Mouse (Mus musculus): ENCODE results near the gene Cdk11b. TPM values are rescaled to one million over a fixed set of nuclear protein-coding genes. Genes with fewer than 3 reads are reported as not detected.
A peak's percentile ranks its signal among the peaks of the same experiment; 100 is the strongest.
"Not testable (repeated sequence)": the region's sequence is repeated elsewhere in the genome, so short reads cannot be mapped to it uniquely, and the experiment has no call there.

Gene Cdk11b
- total RNA-seq, 2 experiments from 2014 or later, result 46.8 to 56.0 TPM

DNA sequence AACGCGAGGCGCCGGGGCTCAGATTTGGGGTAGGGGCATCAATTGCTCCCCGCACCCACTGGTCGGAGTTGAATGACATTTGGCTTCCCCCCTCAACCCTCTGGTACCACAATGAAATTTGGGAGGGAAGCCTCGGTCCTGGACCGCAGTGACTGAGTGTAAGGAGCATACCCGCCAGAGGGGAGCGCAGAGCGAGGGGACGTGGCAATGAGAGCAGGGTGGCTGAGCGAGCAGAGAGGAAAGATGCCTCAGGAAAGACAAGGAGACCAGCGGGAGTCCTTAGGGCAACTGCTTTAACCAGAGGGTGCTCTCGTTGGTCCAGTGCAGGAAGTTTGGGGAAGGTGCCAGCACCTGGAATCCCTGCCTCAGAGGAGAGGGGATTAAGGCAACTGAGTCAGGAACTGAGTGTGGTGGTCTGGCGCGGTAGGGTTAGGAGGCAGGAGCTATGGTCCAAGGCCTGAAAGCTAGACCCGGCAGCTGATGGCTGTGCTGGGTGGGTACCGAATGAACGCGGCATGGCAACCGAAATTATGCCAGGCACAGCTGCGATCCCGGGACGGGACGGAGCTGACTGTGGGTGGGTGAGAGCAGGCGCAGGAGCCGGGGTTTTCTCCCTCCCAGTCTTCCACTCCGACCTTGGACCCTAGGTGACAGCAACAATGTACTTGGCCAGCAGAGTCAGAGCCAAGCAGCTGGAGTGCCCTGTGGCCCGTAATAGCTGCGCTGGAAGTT is 29.0 kb downstream of the Cdk11b start:
- Histone ChIP-seq H3K27ac (no peak overlapping the region), H3K4me3 (peak overlapping the region; percentile 38)
- TF ChIP-seq CTCF (IDR thresholded peaks at IDR 0.05), result no peak
- DNase-seq (ENCODE audit: extremely low spot score in 1 of 2, low spot score in 2 of 2), result no peak
- intact Hi-C loops (cut with DNase I), result loop anchor here (5.0 kb wide), 1 partner anchor 99 kb away; no protein-coding TSS in a partner anchor

DNA sequence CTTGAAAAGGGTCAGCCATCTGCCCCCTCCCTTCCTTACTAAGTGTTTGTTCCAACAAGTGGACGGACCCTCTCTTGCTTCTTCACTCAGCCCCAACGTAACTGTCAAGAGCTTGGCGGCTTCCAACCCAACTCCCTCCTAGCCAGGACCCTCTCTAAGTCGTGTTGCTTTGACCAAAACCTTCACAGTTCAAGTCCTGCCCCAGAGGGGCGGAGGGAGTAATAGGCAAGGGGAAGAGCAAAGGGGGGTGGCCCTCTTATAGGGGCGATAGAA is 29.5 kb downstream of the Cdk11b start:
- DNase-seq (ENCODE audit: extremely low spot score in 1 of 2, low spot score in 2 of 2), result no peak
- no peak overlapping the region for H3K4me3 ChIP-seq
- intact Hi-C loops (cut with DNase I), result loop anchor here (5.0 kb wide), 1 partner anchor 98 kb away; no protein-coding TSS in a partner anchor
- no peak for TF ChIP-seq CTCF (IDR thresholded peaks at IDR 0.05)
- no peak overlapping the region for H3K27ac ChIP-seq

DNA sequence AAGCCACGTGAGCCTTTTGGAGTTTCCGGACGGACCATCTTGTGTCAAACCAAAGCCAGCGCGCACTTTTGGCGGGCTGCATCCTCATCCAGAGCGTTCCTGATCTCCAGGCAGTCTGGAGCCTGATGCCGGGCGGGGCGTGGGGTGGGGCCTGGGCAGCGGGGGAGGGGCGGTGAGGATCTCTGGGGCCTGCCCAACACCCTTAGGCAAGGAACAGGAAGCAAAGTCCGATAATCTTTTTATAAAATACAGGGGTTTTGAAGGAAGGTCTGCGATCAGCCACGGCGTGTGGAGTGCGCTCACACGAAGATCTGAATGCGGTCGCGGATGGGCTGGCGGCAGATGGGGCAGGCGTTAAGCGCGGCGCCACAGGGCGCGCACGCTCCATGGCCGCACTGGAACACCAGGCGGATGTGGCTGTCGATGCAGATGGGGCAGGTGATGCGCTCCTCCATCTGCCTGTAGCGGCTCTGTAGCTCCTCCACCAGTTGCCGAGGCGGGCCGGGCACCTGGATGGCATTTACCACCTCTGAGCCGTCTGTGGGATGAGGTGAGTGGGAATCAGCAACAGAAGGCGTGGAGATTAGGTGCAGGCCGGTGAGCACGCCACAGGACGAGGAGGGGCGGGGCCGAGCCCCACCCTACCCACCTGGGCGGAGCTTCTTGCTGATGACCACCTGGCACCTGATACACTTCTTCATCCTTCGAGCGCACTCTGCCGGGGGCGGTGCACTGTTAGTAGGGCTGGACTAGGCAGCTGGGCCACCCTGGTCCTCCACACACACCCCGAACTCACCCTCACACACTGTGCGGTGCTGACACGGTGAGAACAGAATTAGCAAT is 30.0 kb downstream of the Cdk11b start:
- TF ChIP-seq CTCF (IDR thresholded peaks at IDR 0.05), result no peak
- H3K4me3 ChIP-seq, result no peak overlapping the region
- intact Hi-C loops (cut with DNase I), result loop anchor here (5.0 kb wide), 1 partner anchor 98 kb away; no protein-coding TSS in a partner anchor
- DNase-seq (ENCODE audit: extremely low spot score in 1 of 2, low spot score in 2 of 2), result no peak
- H3K27ac ChIP-seq, result no peak overlapping the region

DNA sequence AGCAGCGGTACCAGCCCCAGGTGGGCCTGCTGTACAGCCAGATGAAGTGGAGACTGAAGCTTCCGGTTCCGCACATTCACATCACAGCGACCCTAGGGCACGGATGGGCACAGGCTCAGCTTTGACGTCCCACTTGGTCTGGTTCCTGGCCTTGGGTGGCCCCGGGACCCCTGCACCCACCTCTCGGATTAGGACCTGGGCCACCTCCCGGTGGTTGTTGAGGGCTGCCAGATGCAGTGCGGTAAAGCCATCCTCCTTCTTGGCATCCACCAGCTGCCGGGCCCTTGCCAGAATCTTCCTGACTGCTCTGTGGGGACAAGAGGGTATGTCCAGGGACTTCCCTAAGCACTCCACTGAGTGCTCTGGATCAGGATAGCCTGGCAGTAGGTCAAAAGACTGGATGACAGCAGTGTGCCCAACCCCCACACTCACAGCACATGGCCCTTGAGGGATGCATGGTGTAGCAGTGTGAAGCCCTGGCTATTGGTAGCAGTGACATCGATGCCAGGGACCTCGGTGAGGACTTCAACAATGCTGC is 31.6 kb downstream of the Cdk11b start:
- TF ChIP-seq CTCF (IDR thresholded peaks at IDR 0.05), result no peak
- intact Hi-C loops (cut with DNase I), result no loop called here

DNA sequence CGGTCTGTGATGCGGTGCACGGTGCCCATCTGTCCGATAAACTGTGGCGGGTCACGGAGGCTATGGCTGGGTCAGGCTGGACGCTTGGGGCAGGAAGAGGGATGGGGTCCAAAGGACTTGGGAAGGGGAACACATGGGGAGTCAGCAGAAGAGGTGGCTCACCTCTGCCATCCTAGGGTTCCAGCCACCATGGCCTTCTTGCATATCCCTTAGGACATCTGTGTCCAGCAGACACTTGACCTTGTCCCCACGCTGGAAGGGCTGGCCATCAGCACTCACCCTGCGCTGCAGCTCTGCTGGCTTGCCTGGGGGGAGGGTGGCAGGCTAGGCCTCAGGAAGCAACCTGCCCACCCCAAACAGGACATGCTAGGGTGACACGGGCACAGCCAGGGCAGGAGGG is 34.3 kb downstream of the Cdk11b start:
- no peak for TF ChIP-seq CTCF (IDR thresholded peaks at IDR 0.05)
- no peak overlapping the region for H3K4me3 ChIP-seq
- no peak overlapping the region for H3K27ac ChIP-seq
- intact Hi-C loops (cut with DNase I), result no loop called here
- no peak for DNase-seq (ENCODE audit: extremely low spot score in 1 of 2, low spot score in 2 of 2)

More for the DNA sequence above, 31.6 kb downstream of the Cdk11b start:
- no peak for DNase-seq (ENCODE audit: extremely low spot score in 1 of 2, low spot score in 2 of 2)
- no peak overlapping the region for H3K4me3 ChIP-seq
- H3K27ac ChIP-seq, result no peak overlapping the region

DNA sequence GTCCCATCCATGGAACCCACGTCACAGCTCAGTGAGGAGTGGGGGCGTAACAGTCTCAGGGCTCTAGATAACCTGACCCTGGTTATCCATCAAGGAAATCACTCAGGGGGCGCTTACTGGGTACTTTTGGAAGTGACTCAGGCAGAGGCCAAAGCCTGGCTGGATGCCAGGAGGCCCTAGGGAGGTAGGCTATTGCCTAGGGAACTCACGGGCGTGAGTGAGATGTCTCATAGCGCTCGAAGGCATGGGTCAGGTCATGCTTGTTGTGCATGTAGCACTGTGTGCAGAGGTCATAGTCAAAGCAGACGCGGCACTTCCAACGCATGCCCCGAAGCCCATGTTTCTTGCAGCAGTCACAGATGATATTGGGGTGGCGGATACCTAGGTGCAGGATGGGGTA is 36.0 kb downstream of the Cdk11b start:
- no peak overlapping the region for H3K4me3 ChIP-seq
- intact Hi-C loops (cut with DNase I), result loop anchor here (5.0 kb wide), 1 partner anchor 33 kb away; no protein-coding TSS in a partner anchor

DNA sequence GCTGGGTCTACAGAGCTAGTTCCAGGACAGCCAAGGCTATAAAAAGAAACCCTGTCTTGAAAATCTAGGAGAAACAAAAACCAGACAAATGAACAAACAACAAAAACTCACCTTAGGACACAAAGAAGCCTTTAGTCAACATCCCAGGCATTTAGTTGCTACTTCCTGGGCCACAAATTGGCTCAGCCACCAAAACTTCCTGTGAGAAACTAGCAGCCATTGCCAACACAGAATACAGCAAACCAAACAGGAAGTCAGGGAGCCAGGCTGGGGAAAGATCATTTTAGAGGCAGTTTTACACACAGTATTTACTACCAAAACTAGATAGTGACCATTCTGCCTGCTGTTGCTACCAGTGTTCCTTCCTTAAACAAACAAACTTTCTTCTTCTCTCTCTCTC is 42.2 kb downstream of the Cdk11b start:
- H3K27ac ChIP-seq, result no peak overlapping the region
- DNase-seq (ENCODE audit: extremely low spot score in 1 of 2, low spot score in 2 of 2), result no peak
- TF ChIP-seq CTCF (IDR thresholded peaks at IDR 0.05), result no peak
- no peak overlapping the region for H3K4me3 ChIP-seq
- intact Hi-C loops (cut with DNase I), result loop anchor here (5.0 kb wide), 1 partner anchor 35 kb away; the partner anchor contains the start of gene Ssu72

More for the DNA sequence above, 36.0 kb downstream of the Cdk11b start:
- DNase-seq (ENCODE audit: extremely low spot score in 1 of 2, low spot score in 2 of 2), result no peak
- no peak overlapping the region for H3K27ac ChIP-seq
- TF ChIP-seq CTCF (IDR thresholded peaks at IDR 0.05), result no peak

DNA sequence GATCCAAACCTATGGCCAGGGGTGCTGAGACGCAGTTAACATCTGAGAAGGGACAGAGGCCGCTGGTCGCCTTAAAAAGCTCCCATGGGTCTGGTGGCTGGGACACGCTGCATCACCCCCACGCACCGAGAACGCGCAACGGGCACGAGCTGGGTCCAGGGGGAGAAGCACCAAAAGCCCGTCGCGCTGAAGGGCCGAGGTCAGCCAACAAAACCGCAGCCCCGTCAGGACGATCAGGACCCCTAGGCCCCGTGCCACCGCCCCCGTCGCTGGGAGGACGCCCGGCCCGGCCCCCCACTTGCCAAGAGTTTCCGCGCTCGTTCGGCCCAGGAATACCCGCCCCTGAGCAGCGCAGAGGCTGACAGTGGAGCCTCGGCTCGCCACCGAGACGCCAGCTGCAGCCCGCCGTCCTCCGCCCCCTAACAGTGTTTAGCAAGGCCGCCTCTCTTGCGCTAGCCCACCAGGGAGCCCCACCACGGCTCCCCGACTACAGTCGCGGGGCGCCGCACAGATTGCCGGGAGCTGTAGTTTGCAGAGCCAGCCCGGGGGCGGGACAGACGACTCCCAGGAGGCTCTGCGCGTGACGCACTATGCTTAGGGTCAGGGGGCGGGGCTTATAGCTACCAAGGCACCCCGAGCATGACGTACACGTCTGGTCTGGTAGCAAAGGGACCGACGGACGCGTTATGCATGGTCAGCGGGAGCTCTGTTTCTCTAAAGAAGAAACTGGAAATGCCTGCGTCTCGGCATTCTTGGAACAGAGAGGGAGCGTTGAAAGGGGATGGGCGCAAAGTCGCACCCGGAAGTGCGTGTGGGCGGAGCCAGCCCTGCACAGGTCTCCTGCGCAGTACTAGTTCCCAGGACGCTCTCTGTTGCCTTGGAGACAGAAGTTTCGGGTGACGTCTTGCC is 44.3 kb downstream of the Cdk11b start, which contains the start of gene Mib2:
Gene Mib2 (minus strand): TSS at position 510 of the 909 bp plus-strand sequence.
- Histone ChIP-seq H3K4me3 (peak within 1 kb of the TSS; percentile 98), H3K27ac (peak within 1 kb of the TSS; percentile 98)
- intact Hi-C loops (cut with DNase I), result loop anchor here (5.0 kb wide), 1 partner anchor 33 kb away; the partner anchor contains the start of gene Ssu72
- DNase-seq (ENCODE audit: extremely low spot score in 1 of 2, low spot score in 2 of 2), result peak; percentile 97
- TF ChIP-seq CTCF (IDR thresholded peaks at IDR 0.05), result no peak

DNA sequence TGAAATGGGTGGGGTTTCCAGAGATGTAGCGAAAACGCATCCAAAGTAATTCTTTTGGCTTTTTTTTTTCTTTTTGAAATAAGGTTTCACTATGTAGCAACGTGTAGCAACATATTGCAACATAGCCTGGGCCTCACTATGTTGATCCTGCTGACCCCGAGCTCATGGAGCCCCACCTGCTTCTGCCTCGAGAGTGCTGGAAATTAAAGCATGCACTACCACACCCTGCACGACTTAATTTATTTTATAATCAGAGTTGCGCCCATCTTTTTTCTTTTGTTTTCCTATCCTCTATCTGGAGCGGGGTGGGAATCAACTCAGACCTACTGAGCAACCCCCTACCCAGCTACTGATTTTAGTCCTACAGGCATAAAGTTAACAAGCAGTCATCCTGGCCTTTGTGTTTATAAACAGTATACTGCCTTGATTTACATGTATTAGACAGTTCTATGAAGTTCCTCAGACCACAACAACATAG is 45.0 kb downstream of the Cdk11b start:
- H3K27ac ChIP-seq, result peak overlapping the region; percentile 98
- peak overlapping the region; percentile 98 for H3K4me3 ChIP-seq
- TF ChIP-seq CTCF (IDR thresholded peaks at IDR 0.05), result no peak
- DNase-seq (ENCODE audit: extremely low spot score in 1 of 2, low spot score in 2 of 2), result no peak
- intact Hi-C loops (cut with DNase I), result loop anchor here (5.0 kb wide), 1 partner anchor 33 kb away; the partner anchor contains the start of gene Ssu72

DNA sequence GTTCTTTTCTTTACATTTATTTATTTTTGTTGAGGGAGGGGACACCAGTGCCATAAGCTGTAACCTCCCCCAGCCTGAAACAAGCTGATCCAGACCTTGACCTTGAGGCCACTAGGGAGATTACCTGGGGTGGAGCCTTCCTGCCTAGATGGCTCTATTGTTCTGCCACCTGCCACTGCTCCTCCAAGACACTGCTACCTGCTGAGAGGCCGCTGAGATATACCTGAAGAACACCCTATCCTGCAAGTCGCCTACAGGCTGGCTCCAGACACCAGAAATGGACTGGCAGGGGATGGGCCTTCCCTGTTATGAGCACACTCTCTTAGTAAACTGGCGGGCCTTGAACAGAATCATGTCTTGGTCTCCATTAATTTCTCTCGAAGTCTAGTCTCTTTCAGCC is 45.6 kb downstream of the Cdk11b start:
- H3K4me3 ChIP-seq; H3K27ac ChIP-seq; DNase-seq (ENCODE audit: extremely low spot score in 1 of 2, low spot score in 2 of 2); intact Hi-C loops (cut with DNase I): not testable (repeated sequence)

DNA sequence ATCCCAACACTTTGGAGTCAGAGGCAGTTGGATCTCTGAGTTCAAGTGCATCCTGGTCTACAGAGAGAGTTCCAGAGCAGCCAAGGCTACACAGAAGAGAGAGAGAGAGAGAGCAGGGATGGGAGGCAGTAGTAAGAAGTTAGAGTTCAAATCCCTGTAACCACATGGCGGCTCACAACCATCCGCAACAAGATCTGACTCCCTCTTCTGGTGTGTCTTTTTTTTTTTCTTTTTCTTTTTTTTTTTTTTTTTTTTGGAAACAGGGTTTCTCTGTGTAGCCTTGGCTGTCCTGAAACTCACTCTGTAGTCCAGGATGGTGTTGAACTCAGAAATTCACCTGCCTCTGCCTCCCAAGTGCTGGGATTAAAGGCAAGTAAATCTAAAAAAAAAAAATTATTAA is 47.4 kb downstream of the Cdk11b start:
- intact Hi-C loops (cut with DNase I), result no loop called here
- no peak for DNase-seq (ENCODE audit: extremely low spot score in 1 of 2, low spot score in 2 of 2)
- Histone ChIP-seq H3K4me3 (no peak overlapping the region), H3K27ac (no peak overlapping the region)
- TF ChIP-seq CTCF (IDR thresholded peaks at IDR 0.05), result no peak

Measured in left cerebral cortex, adult 2 months (tissue).